Mouse (Mus musculus) layer of hippocampus, adult 18-20 months (tissue): ENCODE data around the gene Hhatl. TPM values are rescaled to one million over a fixed set of nuclear protein-coding genes. Genes with fewer than 3 reads are reported as not detected.

ENCODE experiments used
- DNase-seq, 2 experiments: peaks; one replicate each; pipeline ENCODE4 v3.0.0; 2022; ENCODE audit warnings: low spot score in 2 of 2
- long read RNA-seq: library from polyadenylated mRNA; stranded (forward); transcript quantifications from one replicate; pipeline ENCODE4 v2.0.0, GENCODE M21; 2021
- total RNA-seq, 2 experiments: library from RNA; stranded (reverse); gene quantifications; 2 replicates each; pipeline ENCODE4 v1.2.3; 2021

The Hhatl gene
- total RNA-seq = 10 to 100 TPM; 17.9 to 20.0 TPM
- long read RNA-seq, transcript Hhatl-201 (12 exons, 1,870 nt) = major isoform, 8 of 34 reads
- long read RNA-seq, partial matches to known transcripts = 8 of 34 reads
- long read RNA-seq, other reads (novel, unspliced or antisense) = 18 of 34 reads

GRCm38 (mm10) chr9:121791757-121792521 is at the start of gene Hhatl:
Hhatl (minus strand) TSS chr9:121792507.
- DNase-seq = no peak

- no peak for DNase-seq
Measured at GRCm38 (mm10) chr9:121839622-121839965, 47.3 kb upstream of the Hhatl start.

- DNase-seq = peak; percentile 81 to 91
Measured at GRCm38 (mm10) chr9:121838829-121839621, 46.7 kb upstream of the Hhatl start, which contains the start of gene Ccdc13. Ccdc13 (minus strand) TSS chr9:121839461.

GRCm38 (mm10) chr9:121838008-121838407 is 45.7 kb upstream of the Hhatl start:
- no peak for DNase-seq

GRCm38 (mm10) chr9:121833825-121834224 is 41.5 kb upstream of the Hhatl start:
- no peak for DNase-seq

GRCm38 (mm10) chr9:121830956-121831293 is 38.6 kb upstream of the Hhatl start:
- DNase-seq = peak; percentile 69 to 94

GRCm38 (mm10) chr9:121830243-121830955 is 38.1 kb upstream of the Hhatl start:
- peak in 1 of 2 experiments; percentile 74 for DNase-seq

GRCm38 (mm10) chr9:121829270-121829992 is 37.1 kb upstream of the Hhatl start:
- DNase-seq = peak in 1 of 2 experiments; percentile 54

- no peak for DNase-seq
Measured at GRCm38 (mm10) chr9:121828314-121828713, 36.0 kb upstream of the Hhatl start.

- no peak for DNase-seq
Measured at GRCm38 (mm10) chr9:121826356-121826755, 34.0 kb upstream of the Hhatl start.

- no peak for DNase-seq
Measured at GRCm38 (mm10) chr9:121823991-121824390, 31.7 kb upstream of the Hhatl start.

GRCm38 (mm10) chr9:121823051-121823450 is 30.7 kb upstream of the Hhatl start:
- DNase-seq = peak in 1 of 2 experiments; percentile 49

- peak; percentile 67 to 82 for DNase-seq
Measured at GRCm38 (mm10) chr9:121822585-121822991, 30.3 kb upstream of the Hhatl start.

GRCm38 (mm10) chr9:121820765-121821164 is 28.5 kb upstream of the Hhatl start:
- DNase-seq = no peak

- DNase-seq = no peak
Measured at GRCm38 (mm10) chr9:121819771-121820471, 27.6 kb upstream of the Hhatl start.

- DNase-seq = peak in 1 of 2 experiments; percentile 74
Measured at GRCm38 (mm10) chr9:121819073-121819770, 26.9 kb upstream of the Hhatl start.

GRCm38 (mm10) chr9:121815183-121815582 is 22.9 kb upstream of the Hhatl start:
- no peak for DNase-seq

GRCm38 (mm10) chr9:121810081-121810821 is 17.9 kb upstream of the Hhatl start:
- peak; percentile 58 to 83 for DNase-seq

- DNase-seq = no peak
Measured at GRCm38 (mm10) chr9:121808511-121808910, 16.2 kb upstream of the Hhatl start.
